ENCODE assay signal across 24 mouse cellular contexts in genomic region chr9:78557041-78557440, GRCm38 (mm10). TPM values are rescaled to one million over a fixed set of nuclear protein-coding genes. Genes with fewer than 3 reads are reported as not detected.
DNase-seq lines count a peak whose midpoint lies in the region; ATAC-seq and TF ChIP-seq lines count a peak whose summit lies in the region.
"Had no signal": no experiment of that assay in that cellular context is flagged by ENCODE, and none has a peak within 500 bp of the region (broad histone marks: within the 10 kb centered on the region; RNA-seq: fewer than 3 reads in every experiment).

No protein-coding gene starts in this region.

- no peak overlapping the region for H3K9ac ChIP-seq in kidney, embryonic 15.5 days
- no peak overlapping the region for H3K9ac ChIP-seq in kidney, embryonic 16.5 days (replicated peaks; ENCODE audit: low read length)
- no peak overlapping the region for H3K9ac ChIP-seq in kidney, postnatal 0 days (ENCODE audit: low read depth, low read length)
- H3K9ac ChIP-seq: embryonic facial prominence, embryonic 13.5 days; embryonic facial prominence, embryonic 15.5 days; forebrain, embryonic 12.5 days had no signal

- 68% methylated on average over 1 of the region's 1 CpGs for WGBS in kidney, embryonic 15.5 days
- WGBS in kidney, embryonic 16.5 days: 63% methylated on average over 1 of the region's 1 CpGs
- 70% methylated on average over 1 of the region's 1 CpGs for WGBS in kidney, postnatal 0 days

- no peaks in the 10 kb centered on the region for H3K27me3 ChIP-seq in kidney, embryonic 15.5 days
- no peaks in the 10 kb centered on the region for H3K27me3 ChIP-seq in kidney, embryonic 16.5 days (ENCODE audit: insufficient read depth, low read length)
- no peaks in the 10 kb centered on the region for H3K27me3 ChIP-seq in kidney, postnatal 0 days (ENCODE audit: insufficient read depth, low read length)
- H3K27me3 ChIP-seq: embryonic facial prominence, embryonic 13.5 days; embryonic facial prominence, embryonic 15.5 days; forebrain, embryonic 12.5 days had no signal

- H3K4me1 ChIP-seq in kidney, embryonic 15.5 days: no peaks in the 10 kb centered on the region
- H3K4me1 ChIP-seq in kidney, embryonic 16.5 days (ENCODE audit: insufficient read depth, low read length): no peaks in the 10 kb centered on the region
- no peaks in the 10 kb centered on the region for H3K4me1 ChIP-seq in kidney, postnatal 0 days (replicated peaks; ENCODE audit: insufficient read depth, low read length)
- H3K4me1 ChIP-seq: embryonic facial prominence, embryonic 13.5 days; embryonic facial prominence, embryonic 15.5 days; forebrain, embryonic 10.5 days; forebrain, embryonic 12.5 days had no signal

- H3K4me2 ChIP-seq in kidney, embryonic 15.5 days: no peak overlapping the region
- H3K4me2 ChIP-seq in kidney, embryonic 16.5 days (replicated peaks; ENCODE audit: low read depth, low read length): no peak overlapping the region
- H3K4me2 ChIP-seq in kidney, postnatal 0 days (ENCODE audit: low read length): no peak overlapping the region
- H3K4me2 ChIP-seq: embryonic facial prominence, embryonic 13.5 days; embryonic facial prominence, embryonic 15.5 days; forebrain, embryonic 12.5 days had no signal

- ATAC-seq in kidney, embryonic 15.5 days (replicated peaks; ENCODE audit: low FRiP score): no peak
- peak; percentile 59 for ATAC-seq in kidney, embryonic 16.5 days (ENCODE audit: low FRiP score, low TSS enrichment)
- peak; percentile 44; the same call in 1 of the 2 replicates for ATAC-seq in kidney, postnatal 0 days (replicated peaks; ENCODE audit: low FRiP score, low read depth)
- no peak for ATAC-seq in inflammation-experienced regulatory T-cells, adult 6 months
- ATAC-seq: forebrain, embryonic 14.5 days had no signal

- no peak for TF ChIP-seq CTCF in kidney, postnatal 0 days (IDR thresholded peaks at IDR 0.05; ENCODE audit: low read depth)

- no peak overlapping the region for H3K27ac ChIP-seq in kidney, embryonic 15.5 days
- no peak overlapping the region for H3K27ac ChIP-seq in kidney, embryonic 16.5 days (ENCODE audit: low read length)
- 0 out of 2 replicates have a peak overlapping the region, but pooled peaks have one; percentile 34 for H3K27ac ChIP-seq in kidney, postnatal 0 days
- H3K27ac ChIP-seq: embryonic facial prominence, embryonic 13.5 days; embryonic facial prominence, embryonic 15.5 days; forebrain, embryonic 10.5 days; forebrain, embryonic 12.5 days had no signal

- peaks cover 8% of the 10 kb centered on the region for H3K36me3 ChIP-seq in kidney, embryonic 15.5 days
- 0 out of 2 replicates have a peak, but pooled peaks cover 2% of the 10 kb centered on the region for H3K36me3 ChIP-seq in kidney, embryonic 16.5 days (ENCODE audit: insufficient read depth, low read length)
- H3K36me3 ChIP-seq in kidney, postnatal 0 days (ENCODE audit: insufficient read depth, low read length): no peaks in the 10 kb centered on the region; the same call in 1 of the 2 replicates

- H3K4me3 ChIP-seq in kidney, embryonic 15.5 days (replicated peaks): no peak overlapping the region
- no peak overlapping the region for H3K4me3 ChIP-seq in kidney, embryonic 16.5 days (ENCODE audit: low read length)
- no peak overlapping the region for H3K4me3 ChIP-seq in kidney, postnatal 0 days (replicated peaks; ENCODE audit: low read depth, low read length)
- H3K4me3 ChIP-seq: embryonic facial prominence, embryonic 13.5 days; embryonic facial prominence, embryonic 15.5 days; erythroblast, embryonic 14.5 days; forebrain, embryonic 10.5 days; forebrain, embryonic 12.5 days had no signal

- peak; percentile 15 for DNase-seq in kidney, adult 18-20 months
- DNase-seq in kidney, adult 8-10 months: peak; percentile 45 to 54
- no peak for DNase-seq in kidney, postnatal 25 days
- no peak for DNase-seq in kidney, postnatal 0 days (ENCODE audit: low spot score)
- no peak for DNase-seq in natural killer cell, adult 2 months (ENCODE audit: low spot score in 2 of 2)
- DNase-seq: adrenal gland, adult 2 months; adrenal gland, postnatal 10 days; adrenal gland, postnatal 25 days; cerebellum, adult 11 months; cerebellum, adult 18-20 months; cerebellum, adult 8-10 months; cerebellum, adult 9-11 months; cerebellum, postnatal 14 days; cerebellum, postnatal 36 days; embryo, embryonic 11 days had no signal

- H3K9me3 ChIP-seq in kidney, embryonic 15.5 days (replicated peaks): no peaks in the 10 kb centered on the region
- H3K9me3 ChIP-seq in kidney, embryonic 16.5 days (ENCODE audit: low read length): no peaks in the 10 kb centered on the region
- no peaks in the 10 kb centered on the region for H3K9me3 ChIP-seq in kidney, postnatal 0 days (replicated peaks; ENCODE audit: low read length)
- H3K9me3 ChIP-seq: embryonic facial prominence, embryonic 13.5 days; embryonic facial prominence, embryonic 15.5 days; forebrain, embryonic 10.5 days; forebrain, embryonic 12.5 days had no signal

RNA-seq across cellular contexts. Expression of gene Slc17a5, which starts 30.8 kb away (rescaled TPM):
- polyA plus RNA-seq in kidney, embryonic 15.5 days (2015; fragmentation: Nextera tagmentation; extraction: Ambion mirVana): 17.8 and 18.0 TPM in 2 replicates
- polyA plus RNA-seq in kidney, embryonic 16.5 days (2015; fragmentation: Nextera tagmentation; extraction: Ambion mirVana): 18.9 and 19.1 TPM in 2 replicates
- polyA plus RNA-seq in kidney, postnatal 0 days (2015; fragmentation: Nextera tagmentation; extraction: Ambion mirVana): 17.7 and 20.4 TPM in 2 replicates
- 10 to 100 TPM in 2 of 3 experiments, 1 to 10 TPM in 1; 8.2 to 12.0 (median 11.3) TPM for polyA plus RNA-seq in inflammation-experienced regulatory T-cells, adult 6 months (2017; shearing (Covaris generic))

RNA-seq across cellular contexts. Expression of gene Cd109, which starts 58.3 kb away (rescaled TPM):
- 6.2 and 6.9 TPM in 2 replicates for polyA plus RNA-seq in kidney, embryonic 15.5 days (2015; fragmentation: Nextera tagmentation; extraction: Ambion mirVana)
- 6.1 and 6.9 TPM in 2 replicates for polyA plus RNA-seq in kidney, embryonic 16.5 days (2015; fragmentation: Nextera tagmentation; extraction: Ambion mirVana)
- 4.3 and 4.8 TPM in 2 replicates for polyA plus RNA-seq in kidney, postnatal 0 days (2015; fragmentation: Nextera tagmentation; extraction: Ambion mirVana)
- 1 to 10 TPM in 1 of 3 experiments, under 1 TPM in 2; 0.16 to 1.3 (median 0.39) TPM for polyA plus RNA-seq in inflammation-experienced regulatory T-cells, adult 6 months (2017; shearing (Covaris generic))
- polyA plus RNA-seq: erythroblast, embryonic 14.5 days had no signal

Comparison
In these comparisons a context has a peak if more than half of its experiments do, and no peak if none do; other contexts are left out.
1. DNase-seq: peak in kidney, adult 18-20 months (single experiment) and kidney, adult 8-10 months (2 of 2); none in kidney, postnatal 25 days (0 of 2), kidney, postnatal 0 days (single experiment) and natural killer cell, adult 2 months (0 of 2).
2. ATAC-seq: peak in kidney, embryonic 16.5 days (single experiment) and kidney, postnatal 0 days (single experiment); none in kidney, embryonic 15.5 days (single experiment) and inflammation-experienced regulatory T-cells, adult 6 months (single experiment).